Mouse (Mus musculus) G1E (cell line): ENCODE data around the gene Kcnk7. TPM values are rescaled to one million over a fixed set of nuclear protein-coding genes. Genes with fewer than 3 reads are reported as not detected.

Experiments used
- ATAC-seq: 2 replicates; pipeline ENCODE4 v1.8.0; 2016; ENCODE audit warnings: mild to moderate bottlenecking; ENCODE audit not compliant: insufficient number of reproducible peaks, poor library complexity, low FRiP score, severe bottlenecking; ENCODE audit errors: extremely low read depth
- DNase-seq: peaks from one replicate; pipeline ENCODE4 v3.0.0; 2012; ENCODE audit warnings: low spot score
- H3K27me3 ChIP-seq: 2 replicates; pipeline ENCODE4 v1.6.1; 2012; ENCODE audit warnings: mild to moderate bottlenecking, low read length, inconsistent platforms; ENCODE audit not compliant: insufficient read depth
- H3K36me3 ChIP-seq: replicated peaks from 2 replicates; pipeline ENCODE3; 2012; ENCODE audit warnings: mild to moderate bottlenecking, inconsistent platforms
- H3K4me1 ChIP-seq: 2 replicates; pipeline ENCODE4 v1.6.1; 2012; ENCODE audit warnings: low read depth, low read length, inconsistent platforms, mixed read lengths; ENCODE audit not compliant: insufficient read depth
- H3K4me3 ChIP-seq: 2 replicates; pipeline ENCODE4 v1.5.1; 2012; ENCODE audit warnings: low read depth, mild to moderate bottlenecking, inconsistent platforms, low read length, moderate library complexity, mixed read lengths
- H3K9me3 ChIP-seq: replicated peaks from 2 replicates; pipeline ENCODE4 v1.6.1; 2012; ENCODE audit warnings: inconsistent platforms
- CTCF ChIP-seq: IDR thresholded peaks from 2 replicates; pipeline ENCODE4 v1.5.1; 2012; ENCODE audit warnings: low read depth, low read length, inconsistent platforms, mixed read lengths
- GATA1 ChIP-seq: IDR thresholded peaks from 2 replicates; pipeline ENCODE4 v1.6.1; 2012; ENCODE audit warnings: borderline replicate concordance, low read length, inconsistent platforms, mixed read lengths
- GATA2 ChIP-seq: IDR thresholded peaks from 2 replicates; pipeline ENCODE4 v1.6.1; 2012; ENCODE audit warnings: low read depth, low read length, inconsistent platforms, borderline replicate concordance
- POLR2AphosphoS5 ChIP-seq: IDR thresholded peaks from 2 replicates; pipeline ENCODE4 v1.6.1; 2012; ENCODE audit warnings: low read depth, low read length, inconsistent platforms; ENCODE audit not compliant: insufficient replicate concordance
- TAL1 ChIP-seq: conservative IDR thresholded peaks from 2 replicates; pipeline ENCODE4 v1.6.1; 2012; ENCODE audit warnings: low read depth, low read length, inconsistent platforms, mixed read lengths
- polyA plus RNA-seq: library from polyadenylated mRNA; stranded (reverse); fragments of >175 nt; gene quantifications from 2 replicates; pipeline ENCODE4 v1.2.3, GENCODE M21; 2012
- total RNA-seq, 2 experiments: library from RNA; stranded (forward) in 1 of 2; stranded (reverse) in 1 of 2; fragments of 200-1000 nt in 1 of 2; fragments of >200 nt in 1 of 2; fragmentation: Nextera tagmentation in 1 of 2; gene quantifications; 2 replicates each; pipeline ENCODE4 v1.2.3; 2014 to 2017

Kcnk7 gene
- total and polyA plus RNA-seq, 3 experiments, result 0.07 TPM; not detected in 2

DNA sequence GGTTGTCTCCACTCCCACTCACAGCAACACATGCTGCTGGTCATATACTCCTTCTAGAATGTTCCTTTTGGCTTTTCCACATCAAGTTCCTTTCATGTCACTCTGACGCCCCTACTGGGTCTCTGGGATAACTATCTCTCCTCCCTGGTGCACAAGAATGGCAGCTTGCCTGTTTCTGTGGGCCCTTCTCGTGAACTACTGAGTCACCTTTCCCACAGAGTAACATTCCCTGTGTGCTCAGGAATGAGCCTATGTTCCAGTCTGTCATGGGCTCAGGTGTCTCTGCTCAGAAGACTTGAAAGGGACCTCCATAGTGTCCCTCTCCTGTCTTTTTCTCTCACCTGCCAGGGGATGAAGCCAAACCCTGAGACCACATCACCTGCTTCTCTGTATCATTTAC lies 35.3 kb downstream of the Kcnk7 start:
- no peak for DNase-seq
- H3K9me3 ChIP-seq, result no peaks in the 10 kb centered on the region
- no peaks in the 10 kb centered on the region for H3K36me3 ChIP-seq
- no peak for ATAC-seq
- H3K4me3 ChIP-seq, result no peak overlapping the region
- peaks cover 72% of the 10 kb centered on the region for H3K27me3 ChIP-seq
- TF ChIP-seq GATA2, result no peak
- TF ChIP-seq TAL1, result no peak
- TF ChIP-seq CTCF, result no peak
- TF ChIP-seq GATA1, result no peak
- no peak for TF ChIP-seq POLR2AphosphoS5
- 0 out of 2 replicates have a peak, but pooled peaks cover 5% of the 10 kb centered on the region for H3K4me1 ChIP-seq

DNA sequence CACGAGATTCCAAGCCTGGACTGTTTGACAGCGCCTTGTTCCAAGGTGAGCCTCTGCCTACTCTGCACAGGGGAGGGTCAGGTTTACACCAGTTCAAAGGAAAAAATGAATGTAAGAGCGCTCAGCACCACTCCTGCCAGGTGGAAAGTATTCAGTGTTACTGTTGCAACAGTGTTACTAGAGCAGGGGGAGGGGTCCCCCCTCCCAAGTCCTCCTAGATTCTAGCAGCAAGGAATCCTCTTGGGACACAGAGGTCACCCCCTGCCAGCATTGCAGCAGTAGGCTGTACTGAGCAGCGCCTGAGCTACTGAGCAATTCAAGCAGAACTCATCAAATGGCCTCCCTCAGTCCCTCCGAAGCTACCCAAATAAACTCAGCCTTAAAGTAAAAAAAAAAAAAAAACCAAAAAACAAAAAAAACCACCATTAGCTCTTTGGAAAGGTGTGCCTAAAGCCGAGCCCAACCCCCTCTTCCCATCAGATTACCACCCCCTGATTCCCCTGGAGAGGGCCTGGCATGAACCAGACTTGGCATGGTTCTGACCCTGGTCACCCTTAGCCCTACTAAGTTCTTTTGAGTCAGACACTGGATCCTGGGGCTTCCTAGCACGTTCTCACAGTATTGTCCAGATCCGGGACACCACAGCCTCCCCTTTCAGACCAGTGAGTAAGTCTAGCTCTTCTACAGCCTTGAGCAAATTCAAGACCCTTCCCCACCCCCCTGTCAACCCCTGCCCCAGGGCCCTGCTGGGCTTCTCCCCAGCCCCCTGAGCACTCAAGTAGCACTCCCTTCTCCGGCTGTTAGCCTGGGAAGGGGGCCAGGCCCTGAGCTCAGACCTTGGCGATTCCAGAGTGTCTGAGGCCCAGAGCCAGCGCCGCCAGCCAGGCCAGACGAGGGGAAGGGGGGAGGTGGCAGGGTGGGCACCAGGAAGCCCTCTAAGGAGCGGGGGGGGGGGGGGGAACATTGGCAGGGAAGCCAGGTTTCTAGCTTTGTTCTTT lies 36.5 kb downstream of the Kcnk7 start, which contains the start of gene Ltbp3:
Ltbp3 (plus strand) TSS at position 585 of the 998 bp plus-strand sequence.
- Histone ChIP-seq H3K4me3 (no peak within 1 kb of the TSS), H3K27me3 (peaks cover 79% of the 10 kb centered on the region), H3K36me3 (no peaks in the 10 kb centered on the region), H3K9me3 (no peaks in the 10 kb centered on the region), H3K4me1 (peaks cover 7% of the 10 kb centered on the region; the same call in 1 of the 2 replicates)
- TF ChIP-seq CTCF, result no peak
- no peak for TF ChIP-seq TAL1
- no peak for TF ChIP-seq GATA1
- no peak for TF ChIP-seq POLR2AphosphoS5
- TF ChIP-seq GATA2, result no peak
- DNase-seq (no peak), ATAC-seq (no peak)

DNA sequence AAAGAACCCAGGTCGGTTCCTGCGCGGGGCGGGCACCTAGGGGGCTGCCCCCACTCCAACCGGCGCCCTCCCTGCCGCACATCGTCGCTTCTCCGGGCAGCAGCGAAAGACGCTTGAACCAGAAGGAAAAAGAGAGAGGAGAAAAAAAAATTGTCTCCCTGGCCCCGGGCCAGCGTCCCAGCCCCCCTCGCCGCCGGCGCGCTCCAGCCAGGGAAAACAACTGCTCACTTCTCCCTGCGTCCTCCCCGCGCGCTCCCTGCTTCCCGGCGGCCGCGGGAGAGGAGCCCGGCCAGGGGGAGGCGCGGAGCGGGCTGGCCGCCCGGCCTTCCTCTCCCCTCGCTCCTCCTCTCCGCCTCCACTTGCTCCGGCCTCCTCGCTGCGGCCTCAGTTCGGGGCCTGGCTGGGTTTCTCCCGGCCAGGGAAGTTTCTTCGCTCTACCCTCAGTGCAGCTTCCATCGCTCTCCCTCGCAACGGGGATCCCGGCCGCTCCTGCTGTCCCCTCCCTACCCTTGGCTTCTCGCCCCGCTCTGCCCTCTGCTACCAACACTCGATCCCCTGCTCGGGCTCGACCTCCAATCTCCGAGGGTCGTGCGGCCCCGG lies 37.6 kb downstream of the Kcnk7 start:
- Histone ChIP-seq H3K9me3 (no peaks in the 10 kb centered on the region), H3K27me3 (peaks cover 81% of the 10 kb centered on the region), H3K4me3 (no peak overlapping the region), H3K36me3 (no peaks in the 10 kb centered on the region), H3K4me1 (peaks cover 17% of the 10 kb centered on the region)
- ATAC-seq, result no peak
- TF ChIP-seq GATA1 (no peak), GATA2 (no peak), TAL1 (no peak), CTCF (no peak), POLR2AphosphoS5 (no peak)
- no peak for DNase-seq

DNA sequence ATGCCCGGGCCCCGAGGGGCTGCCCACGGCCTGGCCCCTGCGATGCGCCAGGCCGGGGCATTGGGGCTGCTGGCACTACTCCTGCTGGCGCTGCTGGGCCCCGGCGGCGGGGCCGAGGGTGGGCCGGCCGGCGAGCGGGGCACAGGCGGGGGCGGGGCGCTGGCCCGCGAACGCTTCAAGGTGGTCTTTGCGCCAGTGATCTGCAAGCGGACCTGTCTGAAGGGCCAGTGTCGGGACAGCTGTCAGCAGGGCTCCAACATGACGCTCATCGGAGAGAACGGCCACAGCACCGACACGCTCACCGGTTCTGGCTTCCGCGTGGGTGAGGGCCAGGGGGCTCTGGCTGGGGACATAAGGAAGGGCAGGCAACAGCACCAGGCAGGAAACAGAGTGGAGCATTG lies 38.1 kb downstream of the Kcnk7 start:
- no peak for DNase-seq
- H3K36me3 ChIP-seq, result no peaks in the 10 kb centered on the region
- H3K4me3 ChIP-seq, result no peak overlapping the region
- no peaks in the 10 kb centered on the region for H3K9me3 ChIP-seq
- ATAC-seq, result no peak
- TF ChIP-seq TAL1, result no peak
- no peak for TF ChIP-seq GATA1
- no peak for TF ChIP-seq GATA2
- no peak for TF ChIP-seq CTCF
- no peak for TF ChIP-seq POLR2AphosphoS5
- H3K27me3 ChIP-seq, result peaks cover 81% of the 10 kb centered on the region
- peaks cover 21% of the 10 kb centered on the region for H3K4me1 ChIP-seq

DNA sequence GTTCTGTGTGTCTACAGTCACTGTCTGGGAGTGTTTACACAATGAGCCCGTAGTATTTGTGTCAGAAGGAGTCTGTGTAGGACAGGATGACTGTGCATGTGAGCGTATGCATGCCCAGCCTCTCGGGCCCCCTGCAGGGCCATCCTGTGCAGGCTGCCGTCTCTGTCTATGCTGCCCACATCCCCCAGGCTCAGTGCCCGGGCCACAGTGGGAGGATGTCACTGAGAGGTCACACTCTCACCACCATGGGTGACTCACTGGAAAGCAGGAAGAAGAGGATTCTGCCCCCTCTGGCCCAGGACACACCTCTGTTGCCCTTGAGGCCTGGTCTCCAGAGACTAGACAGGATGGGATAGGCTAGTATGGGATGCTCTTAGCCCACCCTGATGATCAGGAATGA lies 39.4 kb downstream of the Kcnk7 start:
- no peak overlapping the region; the same call in 1 of the 2 replicates for H3K4me3 ChIP-seq
- TF ChIP-seq POLR2AphosphoS5 (no peak), GATA1 (no peak), CTCF (no peak), TAL1 (no peak), GATA2 (no peak)

More for the DNA sequence above, 39.4 kb downstream of the Kcnk7 start:
- no peak for DNase-seq
- H3K36me3 ChIP-seq, result no peaks in the 10 kb centered on the region
- no peak for ATAC-seq
- peaks cover 24% of the 10 kb centered on the region for H3K4me1 ChIP-seq
- H3K27me3 ChIP-seq, result peaks cover 90% of the 10 kb centered on the region
- H3K9me3 ChIP-seq, result no peaks in the 10 kb centered on the region
